Mouse (Mus musculus): ENCODE measurements around the gene Sfi1. TPM values are rescaled to one million over a fixed set of nuclear protein-coding genes. Genes with fewer than 3 reads are reported as not detected.
"Not testable (repeated sequence)": the region's sequence is repeated elsewhere in the genome, so short reads cannot be mapped to it uniquely, and the experiment has no call there.

Gene Sfi1
- total RNA-seq, 2 experiments from 2014 or later = 43.7 to 73.1 TPM

DNA sequence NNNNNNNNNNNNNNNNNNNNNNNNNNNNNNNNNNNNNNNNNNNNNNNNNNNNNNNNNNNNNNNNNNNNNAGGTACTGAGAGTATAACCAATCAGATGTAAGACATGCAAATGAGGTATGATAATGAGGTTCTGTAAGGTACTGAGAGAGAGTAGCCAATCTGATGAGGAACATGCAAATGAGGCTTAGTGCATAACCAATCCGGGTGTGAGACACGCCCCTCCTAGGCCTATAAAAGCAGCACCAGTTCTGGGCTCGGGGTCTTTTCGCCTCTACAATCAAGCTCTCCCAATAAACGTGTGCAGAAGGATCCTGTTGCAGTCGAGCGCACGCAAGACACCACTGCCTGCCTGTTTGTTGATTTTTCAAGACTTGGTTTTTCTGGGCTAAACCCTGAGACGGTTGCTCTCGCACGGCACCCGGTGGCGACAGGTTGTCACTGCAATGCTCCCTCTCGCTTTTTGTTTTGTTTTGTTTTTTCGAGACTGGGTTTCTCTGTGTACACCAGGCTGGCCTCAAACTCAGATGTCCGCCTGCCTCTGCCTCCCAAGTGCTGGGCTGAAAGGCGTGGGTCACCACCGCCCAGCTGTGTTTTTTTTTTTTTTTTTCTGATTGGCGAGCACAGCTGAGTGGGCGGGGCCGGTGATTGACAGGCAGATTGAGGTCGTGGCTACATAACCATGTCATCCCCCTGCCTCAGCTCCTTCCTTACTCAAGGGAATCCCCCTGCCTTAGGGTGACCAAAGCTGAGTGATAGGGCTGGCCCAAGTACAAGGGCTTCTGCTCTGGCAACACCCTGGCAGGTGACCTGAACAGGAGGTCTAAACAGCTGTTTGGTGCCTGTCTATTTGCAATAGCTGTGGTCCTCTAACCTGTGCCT is 68.1 kb downstream of the Sfi1 start:
- DNase-seq (ENCODE audit: low spot score in 2 of 2); intact Hi-C loops (cut with DNase I): not testable (repeated sequence)

DNA sequence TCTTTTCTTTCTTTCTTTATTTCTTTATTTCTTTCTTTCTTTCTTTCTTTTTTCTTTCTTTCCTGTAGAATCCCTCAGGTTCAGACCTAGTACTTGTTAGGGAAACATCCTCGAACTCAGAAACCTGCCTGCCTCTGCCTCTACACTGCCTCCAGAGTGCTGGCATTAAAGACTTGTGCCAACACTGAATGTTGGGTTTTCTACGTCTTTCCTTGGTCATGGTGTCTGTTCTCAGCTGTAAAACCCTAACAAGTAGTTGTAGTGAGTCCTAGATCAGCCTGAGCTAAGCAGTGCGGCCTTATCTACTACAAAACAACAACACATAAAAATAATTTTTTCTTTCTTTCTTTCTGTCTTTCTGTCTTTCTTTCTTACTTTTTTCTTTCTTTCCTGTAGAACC is 78.9 kb downstream of the Sfi1 start:
- intact Hi-C loops (cut with DNase I) = no loop called here
- DNase-seq (ENCODE audit: low spot score in 2 of 2) = no peak

DNA sequence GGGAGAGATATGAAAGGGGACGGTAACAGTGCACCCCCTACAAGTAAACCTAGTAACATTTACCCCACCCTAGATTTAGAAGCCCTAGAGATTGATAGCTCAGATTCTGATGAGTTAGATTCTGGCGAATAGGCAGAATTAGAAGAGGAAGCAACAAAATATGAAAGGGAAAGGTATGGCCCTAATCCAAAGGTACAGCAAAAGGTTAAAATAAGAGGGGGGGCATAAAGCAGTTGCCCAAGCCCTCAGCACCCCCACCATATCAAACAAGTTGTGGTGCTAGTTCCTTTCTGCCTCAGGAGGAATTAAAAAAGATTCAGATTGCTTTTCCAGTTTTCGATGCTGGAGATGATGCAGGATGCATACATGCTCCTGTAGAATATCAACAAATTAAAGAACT is 87.1 kb downstream of the Sfi1 start:
- DNase-seq (ENCODE audit: low spot score in 2 of 2) = no peak
- intact Hi-C loops (cut with DNase I) = no loop called here

DNA sequence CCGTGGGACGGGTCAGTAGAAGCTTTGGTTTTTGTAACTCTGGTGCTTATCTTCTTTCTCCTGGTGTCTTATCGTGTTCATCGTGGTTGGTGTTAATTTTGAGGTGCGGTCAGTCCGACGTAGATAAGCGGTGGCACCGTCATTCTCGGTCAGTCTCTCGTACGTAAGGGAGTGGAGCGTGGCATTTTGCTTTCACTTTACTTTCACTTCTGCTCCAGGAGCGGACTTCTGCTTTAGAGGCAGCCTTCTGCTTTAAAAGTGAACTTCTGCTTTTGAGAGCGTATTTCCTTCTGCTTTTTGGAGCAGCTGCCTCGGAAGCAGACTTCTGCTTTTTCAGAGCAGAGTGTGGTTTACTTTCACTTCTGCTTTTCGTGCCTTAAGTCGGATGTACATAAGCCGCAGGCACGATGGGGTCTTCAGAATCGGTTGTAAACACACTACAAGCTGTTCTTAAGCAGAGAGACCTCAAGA is 88.0 kb downstream of the Sfi1 start:
- intact Hi-C loops (cut with DNase I) = no loop called here
- DNase-seq (ENCODE audit: low spot score in 2 of 2) = no peak

DNA sequence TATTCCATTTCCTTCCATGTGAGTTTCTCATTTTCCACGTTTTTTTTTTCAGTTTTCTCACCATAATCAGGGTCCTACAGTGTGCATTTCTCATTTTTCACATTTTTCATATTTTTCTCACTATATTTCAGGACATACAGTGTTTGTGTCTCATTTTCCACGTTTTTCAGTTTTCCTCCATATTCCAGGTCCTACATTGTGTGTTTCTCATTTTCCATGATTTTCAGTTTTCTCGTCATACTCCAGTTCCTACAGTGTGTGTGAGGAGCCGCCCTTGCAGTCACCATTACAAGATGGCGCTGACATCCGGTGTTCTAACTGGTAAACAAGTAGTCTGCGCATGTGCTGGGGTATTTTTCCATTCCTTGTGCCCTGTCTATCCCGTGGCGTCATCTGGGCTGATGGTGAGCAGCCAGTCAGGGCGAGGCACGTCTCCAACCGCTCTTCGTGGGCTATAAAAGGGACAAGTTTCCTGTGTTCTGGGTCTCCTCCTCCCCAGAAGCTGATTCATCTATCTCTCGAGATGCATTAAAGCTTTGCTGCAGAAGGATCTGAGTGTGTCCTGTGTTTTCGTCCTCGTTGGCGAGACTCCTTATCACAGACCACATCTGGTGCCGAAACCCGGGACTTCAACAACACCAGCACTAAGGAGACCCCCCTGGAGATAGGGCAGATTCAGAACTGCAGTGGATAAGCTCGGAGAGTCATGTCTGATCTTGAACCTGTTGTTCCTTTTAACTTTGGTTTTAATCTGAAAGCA is 88.6 kb downstream of the Sfi1 start:
- DNase-seq (ENCODE audit: low spot score in 2 of 2); intact Hi-C loops (cut with DNase I): not testable (repeated sequence)

DNA sequence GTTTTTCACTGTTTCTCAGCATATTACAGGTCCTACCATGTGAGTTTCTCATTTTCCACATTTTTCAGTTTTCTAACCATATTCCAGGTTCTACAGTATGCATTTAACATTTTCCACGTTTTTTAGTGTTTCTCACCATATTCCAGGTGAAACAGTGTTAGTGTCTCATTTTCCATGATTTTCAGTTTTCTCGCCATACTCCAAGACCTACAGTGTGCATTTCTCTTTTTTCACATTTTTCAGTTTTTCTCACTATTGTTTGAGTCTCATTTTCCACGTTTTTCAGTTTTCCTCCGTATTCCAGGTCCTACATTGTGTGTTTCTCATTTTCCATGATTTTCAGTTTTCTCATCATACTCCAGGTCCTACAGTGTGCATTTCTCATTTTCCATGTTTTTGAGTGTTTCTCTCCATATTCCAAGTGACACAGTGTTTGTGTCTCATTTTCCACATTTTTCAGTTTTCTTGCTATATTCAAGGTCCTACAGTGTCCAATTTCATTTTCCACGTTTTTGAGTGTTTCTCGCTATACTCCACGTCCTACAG is 89.6 kb downstream of the Sfi1 start:
- intact Hi-C loops (cut with DNase I) = no loop called here
- DNase-seq (ENCODE audit: low spot score in 2 of 2) = no peak

DNA sequence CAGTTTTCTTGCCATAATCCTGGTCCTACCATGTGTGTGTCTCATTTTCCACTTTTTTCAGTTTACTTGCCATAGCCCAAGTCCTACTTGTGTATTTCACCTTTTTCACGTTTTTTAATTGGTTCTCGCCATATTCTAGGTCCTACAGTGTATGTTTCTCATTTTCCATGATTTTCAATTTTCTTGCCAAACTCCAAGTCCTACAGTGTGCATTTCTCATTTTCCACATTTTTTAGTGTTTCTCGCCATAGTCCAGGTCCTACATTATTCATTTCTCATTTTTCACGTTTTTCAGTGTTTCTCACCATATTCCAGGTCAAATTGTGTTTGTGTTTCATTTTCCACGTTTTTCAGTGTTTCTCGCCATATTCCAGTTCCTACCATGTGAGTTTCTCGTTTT is 90.6 kb downstream of the Sfi1 start:
- DNase-seq (ENCODE audit: low spot score in 2 of 2); intact Hi-C loops (cut with DNase I): not testable (repeated sequence)

DNA sequence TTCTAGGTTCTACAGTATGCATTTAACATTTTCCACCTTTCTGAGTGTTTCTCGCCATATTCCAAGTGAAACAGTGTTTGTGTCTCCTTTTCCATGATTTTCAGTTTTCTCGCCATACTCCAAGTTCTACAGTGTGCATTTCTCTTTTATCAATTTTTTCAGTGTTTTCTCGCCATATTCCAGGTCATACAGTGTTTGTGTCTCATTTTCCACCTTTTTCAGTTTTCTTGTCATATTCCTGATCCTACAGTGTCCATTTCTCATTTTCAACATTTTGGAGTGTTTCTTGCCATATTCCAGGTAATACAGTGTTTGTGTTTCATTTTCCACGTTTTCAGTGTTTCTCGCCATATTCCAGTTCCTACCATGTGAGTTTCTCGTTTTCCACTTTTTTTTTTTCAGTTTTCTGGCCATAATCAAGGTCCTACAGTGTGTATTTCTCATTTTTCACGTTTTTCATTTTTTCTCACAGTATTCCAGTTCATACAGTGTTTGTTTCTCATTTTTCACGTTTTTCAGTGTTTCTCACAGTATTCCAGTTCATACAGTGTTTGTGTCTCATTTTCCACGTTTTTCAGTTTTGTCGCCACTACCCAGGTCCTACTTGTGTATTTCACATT is 91.3 kb downstream of the Sfi1 start:
- intact Hi-C loops (cut with DNase I) = no loop called here
- no peak for DNase-seq (ENCODE audit: low spot score in 2 of 2)

DNA sequence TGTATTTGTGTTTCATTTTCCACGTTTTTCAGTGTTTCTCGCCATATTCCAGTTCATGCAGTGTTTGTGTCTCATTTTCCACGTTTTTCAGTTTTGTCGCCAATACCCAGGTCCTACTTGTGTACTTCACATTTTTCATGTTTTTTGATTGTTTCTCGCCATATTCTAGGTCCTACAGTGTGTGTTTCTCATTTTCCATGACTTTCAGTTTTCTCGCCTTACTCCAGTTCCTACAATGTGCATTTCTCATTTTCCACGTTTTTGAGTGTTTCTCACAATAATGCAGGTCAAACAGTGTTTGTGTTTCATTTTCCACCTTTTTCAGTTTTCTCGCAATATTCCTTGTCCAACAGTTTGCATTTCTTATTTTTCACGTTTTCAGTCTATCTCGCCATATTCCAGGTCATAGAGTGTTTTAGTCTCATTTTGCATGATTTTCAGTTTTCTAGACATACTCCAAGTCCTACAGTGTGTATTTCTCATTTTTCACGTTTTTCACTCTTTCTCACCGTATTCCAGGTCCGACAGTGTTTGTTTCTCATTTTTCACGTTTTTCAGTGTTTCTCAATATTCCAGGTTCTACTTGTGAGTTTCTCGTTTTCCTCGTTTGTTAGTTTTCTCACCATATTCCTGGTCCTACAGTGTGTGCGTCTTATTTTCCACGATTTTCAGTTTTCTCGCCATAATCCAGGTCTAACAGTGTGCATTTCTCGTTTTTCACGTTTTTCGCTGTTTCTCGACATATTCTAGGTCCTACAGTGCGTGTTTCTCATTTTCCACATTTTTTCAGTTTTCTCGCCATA is 92.0 kb downstream of the Sfi1 start:
- DNase-seq (ENCODE audit: low spot score in 2 of 2) = no peak
- intact Hi-C loops (cut with DNase I) = no loop called here

DNA sequence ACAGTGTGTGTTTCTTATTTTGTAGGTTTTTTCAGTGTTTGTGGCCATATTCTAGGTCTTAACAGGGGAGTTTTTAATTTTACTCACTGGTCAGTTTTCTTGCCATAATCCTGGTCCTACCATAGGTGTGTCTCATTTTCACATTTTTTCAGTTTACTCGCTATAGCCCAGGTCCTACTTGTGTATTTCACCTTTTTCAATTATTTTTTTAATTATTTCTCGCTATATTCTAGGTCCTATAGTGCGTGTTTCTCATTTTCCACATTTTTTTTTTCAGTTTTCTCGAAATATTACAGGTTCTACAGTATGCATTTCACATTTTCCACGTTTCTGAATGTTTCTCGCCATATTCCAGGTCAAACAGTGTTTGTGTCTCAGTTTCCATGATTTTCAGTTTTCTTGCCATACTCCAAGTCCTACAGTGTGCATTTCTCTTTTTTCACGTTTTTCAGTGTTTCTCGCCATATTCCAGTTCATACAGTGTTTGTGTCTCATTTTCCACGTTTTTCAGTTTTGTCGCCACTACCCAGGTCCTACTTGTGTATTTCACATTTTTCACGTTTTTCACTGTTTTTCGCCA is 93.1 kb downstream of the Sfi1 start:
- intact Hi-C loops (cut with DNase I); DNase-seq (ENCODE audit: low spot score in 2 of 2): not testable (repeated sequence)

Other genes with a start within 250 kb of the Sfi1 start
- 10 to 100 TPM; 57.4 to 72.3 TPM for gene Eif4enif1, start 8.9 kb upstream of the Sfi1 start, total RNA-seq (2021)
- 10 to 100 TPM; 86.5 to 91.1 TPM for gene Drg1, start 73.0 kb upstream of the Sfi1 start, total RNA-seq (2021)
- 10 to 100 TPM; 48.3 to 49.2 TPM for gene Patz1, start 95.4 kb upstream of the Sfi1 start, total RNA-seq (2021)
- gene Pik3ip1, start 136.9 kb upstream of the Sfi1 start, total RNA-seq (2021) = 10 to 100 TPM; 32.6 to 34.3 TPM
- 100 to 1,000 TPM in 1 of 2 experiments, 10 to 100 TPM in 1; 82.9 to 103 TPM for gene Limk2, start 215.7 kb upstream of the Sfi1 start, total RNA-seq (2021)

Measured in left cerebral cortex, postnatal 36 days (tissue).